Mouse (Mus musculus): ENCODE data around the gene Adprhl1.

The Adprhl1 gene

GRCm38 (mm10) chr8:13254019-13254418, at the start of gene Adprhl1:
Gene Adprhl1 (minus strand): TSS chr8:13254162.
- peak; percentile 72 for DNase-seq

GRCm38 (mm10) chr8:13301036-13301435, 47.1 kb upstream of the Adprhl1 start:
- DNase-seq: no peak

GRCm38 (mm10) chr8:13299571-13299970, 45.6 kb upstream of the Adprhl1 start:
- DNase-seq: no peak

GRCm38 (mm10) chr8:13293677-13294470, 39.9 kb upstream of the Adprhl1 start:
- no peak for DNase-seq

GRCm38 (mm10) chr8:13292364-13292763, 38.4 kb upstream of the Adprhl1 start:
- peak; percentile 82 for DNase-seq

- DNase-seq: peak; percentile 59
Measured at GRCm38 (mm10) chr8:13288646-13289045, 34.7 kb upstream of the Adprhl1 start.

- peak; percentile 95 for DNase-seq
Measured at GRCm38 (mm10) chr8:13287692-13288623, 34.0 kb upstream of the Adprhl1 start, which contains the start of the genes Dcun1d2 and Tmco3. Gene Dcun1d2 (minus strand): TSS chr8:13288131. Gene Tmco3 (plus strand): TSS chr8:13288190.

- DNase-seq: peak; percentile 91
Measured at GRCm38 (mm10) chr8:13287304-13287691, 33.3 kb upstream of the Adprhl1 start.

GRCm38 (mm10) chr8:13283200-13283599, 29.2 kb upstream of the Adprhl1 start:
- DNase-seq: peak; percentile 14

- no peak for DNase-seq
Measured at GRCm38 (mm10) chr8:13276941-13277447, 23.0 kb upstream of the Adprhl1 start.

- DNase-seq: no peak
Measured at GRCm38 (mm10) chr8:13272834-13273233, 18.9 kb upstream of the Adprhl1 start.

GRCm38 (mm10) chr8:13267566-13267965, 13.6 kb upstream of the Adprhl1 start:
- no peak for DNase-seq

GRCm38 (mm10) chr8:13263376-13263775, 9.4 kb upstream of the Adprhl1 start:
- DNase-seq: no peak

- DNase-seq: no peak
Measured at GRCm38 (mm10) chr8:13253413-13253812, 549 bp downstream of the Adprhl1 start.

- DNase-seq: no peak
Measured at GRCm38 (mm10) chr8:13252837-13253236, 1.1 kb downstream of the Adprhl1 start.

- no peak for DNase-seq
Measured at GRCm38 (mm10) chr8:13244343-13244880, 9.6 kb downstream of the Adprhl1 start.

GRCm38 (mm10) chr8:13242985-13243870, 10.7 kb downstream of the Adprhl1 start:
- no peak for DNase-seq

- no peak for DNase-seq
Measured at GRCm38 (mm10) chr8:13240691-13241090, 13.3 kb downstream of the Adprhl1 start.

- no peak for DNase-seq
Measured at GRCm38 (mm10) chr8:13240055-13240454, 13.9 kb downstream of the Adprhl1 start.

GRCm38 (mm10) chr8:13234803-13235202, 19.2 kb downstream of the Adprhl1 start:
- DNase-seq: no peak

GRCm38 (mm10) chr8:13230471-13230870, 23.5 kb downstream of the Adprhl1 start:
- no peak for DNase-seq

- DNase-seq: no peak
Measured at GRCm38 (mm10) chr8:13229802-13230201, 24.2 kb downstream of the Adprhl1 start.

All from cerebellum, adult 9-10 months (tissue).